Mouse (Mus musculus) adrenal gland, adult (tissue): ENCODE results near the gene Atpif1.
"Not testable (repeated sequence)": the region's sequence is repeated elsewhere in the genome, so short reads cannot be mapped to it uniquely, and the experiment has no call there.

Experiments
- DNase-seq, 2 experiments: peaks; one replicate each; pipeline ENCODE4 v3.0.0; 2022 to 2023; ENCODE audit warnings: low spot score in 1 of 2; ENCODE audit not compliant: inconsistent age in 2 of 2

The Atpif1 gene

GRCm38 (mm10) chr4:132532981-132533916 is at the start of gene Atpif1:
TSS of gene Atpif1 (minus strand) at chr4:132533659.
- peak; percentile 92 to 96 for DNase-seq

- peak in 1 of 2 experiments; percentile 55 for DNase-seq
Observed at GRCm38 (mm10) chr4:132574809-132575347, 41.4 kb upstream of the Atpif1 start.

GRCm38 (mm10) chr4:132573327-132573726 is 39.9 kb upstream of the Atpif1 start:
- DNase-seq: no peak

- no peak for DNase-seq
Observed at GRCm38 (mm10) chr4:132571190-132571589, 37.7 kb upstream of the Atpif1 start.

GRCm38 (mm10) chr4:132569115-132569514 is 35.7 kb upstream of the Atpif1 start:
- DNase-seq: no peak

GRCm38 (mm10) chr4:132567361-132567779 is 33.9 kb upstream of the Atpif1 start:
- peak in 1 of 2 experiments; percentile 80 for DNase-seq

GRCm38 (mm10) chr4:132565089-132565747 is 31.8 kb upstream of the Atpif1 start:
- DNase-seq: no peak

GRCm38 (mm10) chr4:132563965-132564364 is 30.5 kb upstream of the Atpif1 start, which contains the start of gene Ptafr:
TSS of gene Ptafr (plus strand) at chr4:132564067.
- DNase-seq: peak in 1 of 2 experiments; percentile 34

GRCm38 (mm10) chr4:132563261-132563660 is 29.8 kb upstream of the Atpif1 start:
- DNase-seq: no peak

GRCm38 (mm10) chr4:132555550-132555949 is 22.1 kb upstream of the Atpif1 start:
- DNase-seq: not testable (repeated sequence)

GRCm38 (mm10) chr4:132554653-132555052 is 21.2 kb upstream of the Atpif1 start:
- DNase-seq: peak in 1 of 2 experiments; percentile 57

- DNase-seq: no peak
Observed at GRCm38 (mm10) chr4:132554221-132554620, 20.8 kb upstream of the Atpif1 start.

- DNase-seq: peak; percentile 66 to 93
Observed at GRCm38 (mm10) chr4:132545851-132546250, 12.4 kb upstream of the Atpif1 start.

- peak in 1 of 2 experiments; percentile 68 for DNase-seq
Observed at GRCm38 (mm10) chr4:132542724-132543123, 9.3 kb upstream of the Atpif1 start.

- peak in 1 of 2 experiments; percentile 81 for DNase-seq
Observed at GRCm38 (mm10) chr4:132541413-132541812, 8.0 kb upstream of the Atpif1 start.

- DNase-seq: no peak
Observed at GRCm38 (mm10) chr4:132539481-132539880, 6.0 kb upstream of the Atpif1 start.

GRCm38 (mm10) chr4:132535406-132536121 is 2.1 kb upstream of the Atpif1 start, which contains the start of gene Dnajc8:
TSS of gene Dnajc8 (plus strand) at chr4:132535550.
- DNase-seq: peak; percentile 94 to 97

- DNase-seq: peak; percentile 51 to 84
Observed at GRCm38 (mm10) chr4:132532496-132532895, 963 bp downstream of the Atpif1 start.

- no peak for DNase-seq
Observed at GRCm38 (mm10) chr4:132530033-132530804, 3.2 kb downstream of the Atpif1 start.

- DNase-seq: no peak
Observed at GRCm38 (mm10) chr4:132529344-132529743, 4.1 kb downstream of the Atpif1 start.
